Mouse (Mus musculus): ENCODE data around the gene N4bp3. TPM values are rescaled to one million over a fixed set of nuclear protein-coding genes. Genes with fewer than 3 reads are reported as not detected.

The N4bp3 gene
- polyA plus RNA-seq, 1 experiment, result 5.3 TPM

DNA sequence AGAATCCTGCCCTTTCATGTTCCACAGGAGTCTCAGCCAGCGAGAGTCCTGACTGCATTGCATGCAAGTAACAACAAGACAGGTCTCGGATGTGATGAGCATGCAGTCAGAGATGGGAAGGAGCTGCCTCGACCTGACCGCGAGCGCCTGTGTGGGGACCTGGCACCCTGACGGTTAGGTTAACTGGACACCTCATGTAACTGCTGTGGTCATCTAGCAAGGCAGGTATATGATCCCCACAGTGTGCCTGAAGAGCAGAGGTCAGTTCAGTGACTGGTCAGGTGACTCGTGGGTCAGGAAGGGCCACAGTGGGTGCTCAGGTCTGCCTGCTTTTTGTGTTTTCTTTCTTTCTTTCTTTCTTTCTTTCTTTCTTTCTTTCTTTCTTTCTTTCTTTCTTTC lies 31.3 kb upstream of the N4bp3 start:
- H3K79me3 ChIP-seq (ENCODE audit: low read depth), result no peaks in the 10 kb centered on the region
- peaks cover 6% of the 10 kb centered on the region for H3K79me2 ChIP-seq (ENCODE audit: control insufficient read depth, insufficient read depth)
- peak overlapping the region; percentile 14 for H3ac ChIP-seq (ENCODE audit: control insufficient read depth, insufficient read length, low read depth)
- no peaks in the 10 kb centered on the region for H3K27me3 ChIP-seq (ENCODE audit: control insufficient read depth, insufficient read depth, insufficient read length)
- TF ChIP-seq MAX (IDR thresholded peaks at IDR 0.05) (no peak), CTCF (IDR thresholded peaks at IDR 0.05; ENCODE audit: control insufficient read depth, insufficient read depth, insufficient read length) (no peak), USF1 (IDR thresholded peaks at IDR 0.05; ENCODE audit: low read depth) (no peak), MYOG (IDR thresholded peaks at IDR 0.05; ENCODE audit: control insufficient read depth, extremely low read depth, insufficient read length) (no peak), MYOD1 (IDR thresholded peaks at IDR 0.05; ENCODE audit: control insufficient read depth, insufficient read length, low read depth) (no peak), CEBPB (IDR thresholded peaks at IDR 0.05; ENCODE audit: low read depth) (no peak), FOSL1 (IDR thresholded peaks at IDR 0.05; ENCODE audit: insufficient read depth, low read length, poor library complexity, severe bottlenecking) (no peak)
- peaks cover 15% of the 10 kb centered on the region for H3K36me3 ChIP-seq (ENCODE audit: control insufficient read depth, insufficient read depth)
- no peak overlapping the region for H3K4me3 ChIP-seq (ENCODE audit: insufficient read depth, poor library complexity, severe bottlenecking)

- no peak overlapping the region for H3K4me3 ChIP-seq (ENCODE audit: insufficient read depth, poor library complexity, severe bottlenecking)
- peaks cover under 1% of the 10 kb centered on the region for H3K79me2 ChIP-seq (ENCODE audit: control insufficient read depth, insufficient read depth)
- TF ChIP-seq MAX (IDR thresholded peaks at IDR 0.05) (no peak), USF1 (IDR thresholded peaks at IDR 0.05; ENCODE audit: low read depth) (no peak), CTCF (IDR thresholded peaks at IDR 0.05; ENCODE audit: control insufficient read depth, insufficient read depth, insufficient read length) (peak; percentile 75)
- H3K36me3 ChIP-seq (ENCODE audit: control insufficient read depth, insufficient read depth), result peaks cover 15% of the 10 kb centered on the region
- no peaks in the 10 kb centered on the region for H3K79me3 ChIP-seq (ENCODE audit: low read depth)
- H3ac ChIP-seq (ENCODE audit: control insufficient read depth, insufficient read length, low read depth), result peak overlapping the region; percentile 30
- H3K27me3 ChIP-seq (ENCODE audit: control insufficient read depth, insufficient read depth, insufficient read length), result no peaks in the 10 kb centered on the region
Observed at GRCm38 (mm10) chr11:51681324-51681975, 30.8 kb upstream of the N4bp3 start.

DNA sequence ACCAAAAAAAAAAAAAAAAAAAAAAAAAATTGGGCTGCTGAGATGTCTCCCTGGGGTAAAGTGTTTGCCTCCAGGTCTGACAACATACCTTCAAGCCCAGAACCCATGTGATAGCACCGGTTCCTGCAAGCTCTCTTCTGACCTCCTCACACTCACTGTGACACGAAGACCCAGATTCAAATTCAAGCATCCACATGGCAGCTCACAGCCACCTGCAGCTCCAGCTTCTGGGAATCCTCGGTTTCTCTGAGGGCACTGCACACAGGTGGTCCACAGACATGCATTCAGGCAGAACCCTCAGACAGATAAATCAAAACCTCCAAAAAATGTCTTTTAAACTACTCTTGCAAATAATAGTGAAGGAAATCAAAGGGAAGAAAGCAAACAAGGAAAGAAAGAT lies 28.8 kb upstream of the N4bp3 start:
- no peak overlapping the region for H3ac ChIP-seq (ENCODE audit: control insufficient read depth, insufficient read length, low read depth)
- H3K36me3 ChIP-seq (ENCODE audit: control insufficient read depth, insufficient read depth), result no peaks in the 10 kb centered on the region
- no peak for TF ChIP-seq USF1 (IDR thresholded peaks at IDR 0.05; ENCODE audit: low read depth)
- no peak for TF ChIP-seq MYOG (IDR thresholded peaks at IDR 0.05; ENCODE audit: control insufficient read depth, extremely low read depth, insufficient read length)
- TF ChIP-seq CEBPB (IDR thresholded peaks at IDR 0.05; ENCODE audit: low read depth), result no peak
- TF ChIP-seq FOSL1 (IDR thresholded peaks at IDR 0.05; ENCODE audit: insufficient read depth, low read length, poor library complexity, severe bottlenecking), result no peak
- no peak for TF ChIP-seq CTCF (IDR thresholded peaks at IDR 0.05; ENCODE audit: control insufficient read depth, insufficient read depth, insufficient read length)
- TF ChIP-seq MYOD1 (IDR thresholded peaks at IDR 0.05; ENCODE audit: control insufficient read depth, insufficient read length, low read depth), result no peak
- TF ChIP-seq MAX (IDR thresholded peaks at IDR 0.05), result no peak
- no peaks in the 10 kb centered on the region for H3K27me3 ChIP-seq (ENCODE audit: control insufficient read depth, insufficient read depth, insufficient read length)
- no peak overlapping the region for H3K4me3 ChIP-seq (ENCODE audit: insufficient read depth, poor library complexity, severe bottlenecking)
- H3K79me2 ChIP-seq (ENCODE audit: control insufficient read depth, insufficient read depth), result no peaks in the 10 kb centered on the region
- no peaks in the 10 kb centered on the region for H3K79me3 ChIP-seq (ENCODE audit: low read depth)

DNA sequence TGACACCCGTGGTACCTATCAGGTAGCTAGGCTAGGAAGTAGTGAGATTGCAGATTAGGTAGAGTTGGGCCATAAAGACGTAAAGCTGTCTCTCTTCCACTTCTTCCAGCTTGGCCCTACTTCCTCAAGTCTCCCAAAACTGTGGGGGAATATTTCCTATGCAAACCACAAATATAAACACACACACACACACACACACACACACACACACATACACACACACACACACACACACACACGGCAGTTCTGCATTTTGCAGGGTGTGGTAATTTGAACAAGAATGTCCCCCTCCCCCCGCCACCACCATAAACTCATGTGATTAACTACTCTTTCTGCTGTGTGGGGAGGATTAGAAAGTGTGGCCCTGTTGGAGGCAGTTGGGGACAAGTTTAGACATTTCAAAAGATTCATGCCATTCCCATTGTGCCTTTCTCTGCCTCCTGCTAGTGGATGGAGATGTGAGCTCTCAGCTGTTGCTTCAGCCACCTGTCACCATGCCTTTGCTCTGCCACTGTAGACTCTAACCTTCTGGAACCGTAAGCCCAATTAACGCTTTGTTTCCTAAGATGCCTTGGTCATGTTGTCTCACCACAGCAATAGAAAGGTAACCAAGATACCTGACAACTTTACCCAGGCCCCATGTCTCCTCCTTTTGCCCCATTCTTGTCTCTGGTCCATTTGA lies 27.2 kb upstream of the N4bp3 start:
- Histone ChIP-seq H3ac (ENCODE audit: control insufficient read depth, insufficient read length, low read depth) (no peak overlapping the region), H3K36me3 (ENCODE audit: control insufficient read depth, insufficient read depth) (no peaks in the 10 kb centered on the region), H3K4me3 (ENCODE audit: insufficient read depth, poor library complexity, severe bottlenecking) (no peak overlapping the region), H3K27me3 (ENCODE audit: control insufficient read depth, insufficient read depth, insufficient read length) (no peaks in the 10 kb centered on the region), H3K79me2 (ENCODE audit: control insufficient read depth, insufficient read depth) (no peaks in the 10 kb centered on the region), H3K79me3 (ENCODE audit: low read depth) (no peaks in the 10 kb centered on the region)
- TF ChIP-seq USF1 (IDR thresholded peaks at IDR 0.05; ENCODE audit: low read depth), result no peak
- TF ChIP-seq MYOG (IDR thresholded peaks at IDR 0.05; ENCODE audit: control insufficient read depth, extremely low read depth, insufficient read length), result no peak
- TF ChIP-seq MYOD1 (IDR thresholded peaks at IDR 0.05; ENCODE audit: control insufficient read depth, insufficient read length, low read depth), result no peak
- TF ChIP-seq CTCF (IDR thresholded peaks at IDR 0.05; ENCODE audit: control insufficient read depth, insufficient read depth, insufficient read length), result no peak
- no peak for TF ChIP-seq CEBPB (IDR thresholded peaks at IDR 0.05; ENCODE audit: low read depth)
- no peak for TF ChIP-seq MAX (IDR thresholded peaks at IDR 0.05)
- no peak for TF ChIP-seq FOSL1 (IDR thresholded peaks at IDR 0.05; ENCODE audit: insufficient read depth, low read length, poor library complexity, severe bottlenecking)

- H3K79me3 ChIP-seq (ENCODE audit: low read depth), result no peaks in the 10 kb centered on the region
- H3K36me3 ChIP-seq (ENCODE audit: control insufficient read depth, insufficient read depth), result no peaks in the 10 kb centered on the region
- no peak overlapping the region for H3ac ChIP-seq (ENCODE audit: control insufficient read depth, insufficient read length, low read depth)
- H3K4me3 ChIP-seq (ENCODE audit: insufficient read depth, poor library complexity, severe bottlenecking), result no peak overlapping the region
- TF ChIP-seq MYOG (IDR thresholded peaks at IDR 0.05; ENCODE audit: control insufficient read depth, extremely low read depth, insufficient read length), result no peak
- no peak for TF ChIP-seq MYOD1 (IDR thresholded peaks at IDR 0.05; ENCODE audit: control insufficient read depth, insufficient read length, low read depth)
- TF ChIP-seq FOSL1 (IDR thresholded peaks at IDR 0.05; ENCODE audit: insufficient read depth, low read length, poor library complexity, severe bottlenecking), result no peak
- TF ChIP-seq CEBPB (IDR thresholded peaks at IDR 0.05; ENCODE audit: low read depth), result no peak
- no peak for TF ChIP-seq USF1 (IDR thresholded peaks at IDR 0.05; ENCODE audit: low read depth)
- TF ChIP-seq MAX (IDR thresholded peaks at IDR 0.05), result no peak
- TF ChIP-seq CTCF (IDR thresholded peaks at IDR 0.05; ENCODE audit: control insufficient read depth, insufficient read depth, insufficient read length), result no peak
- H3K79me2 ChIP-seq (ENCODE audit: control insufficient read depth, insufficient read depth), result no peaks in the 10 kb centered on the region
- H3K27me3 ChIP-seq (ENCODE audit: control insufficient read depth, insufficient read depth, insufficient read length), result no peaks in the 10 kb centered on the region
Observed at GRCm38 (mm10) chr11:51675386-51675785, 24.7 kb upstream of the N4bp3 start.

All from C2C12 (cell line).